Mouse (Mus musculus): ENCODE data around the gene Smad1. TPM values are rescaled to one million over a fixed set of nuclear protein-coding genes. Genes with fewer than 3 reads are reported as not detected.

The Smad1 gene
- total RNA-seq, 4 experiments from 2014 or later = 31.1 to 36.5 (median 32.2) TPM

- DNase-seq (ENCODE audit: low spot score in 2 of 2) = no peak
Observed at GRCm38 (mm10) chr8:79360302-79360701, 39.0 kb downstream of the Smad1 start.

- DNase-seq (ENCODE audit: low spot score in 2 of 2) = no peak
Observed at GRCm38 (mm10) chr8:79355721-79356434, 43.4 kb downstream of the Smad1 start.

GRCm38 (mm10) chr8:79354009-79354408, 45.3 kb downstream of the Smad1 start:
- no peak for DNase-seq (ENCODE audit: low spot score in 2 of 2)

- DNase-seq (ENCODE audit: low spot score in 2 of 2) = no peak
Observed at GRCm38 (mm10) chr8:79351916-79352315, 47.4 kb downstream of the Smad1 start.

- DNase-seq (ENCODE audit: low spot score in 2 of 2) = no peak
Observed at GRCm38 (mm10) chr8:79350805-79351204, 48.5 kb downstream of the Smad1 start.

- DNase-seq (ENCODE audit: low spot score in 2 of 2) = peak in 1 of 2 experiments; percentile 83
Observed at GRCm38 (mm10) chr8:79350094-79350593, 49.2 kb downstream of the Smad1 start.

- DNase-seq (ENCODE audit: low spot score in 2 of 2) = no peak
Observed at GRCm38 (mm10) chr8:79346414-79346813, 52.9 kb downstream of the Smad1 start.

- no peak for DNase-seq (ENCODE audit: low spot score in 2 of 2)
Observed at GRCm38 (mm10) chr8:79345856-79346255, 53.5 kb downstream of the Smad1 start.

- no peak for DNase-seq (ENCODE audit: low spot score in 2 of 2)
Observed at GRCm38 (mm10) chr8:79341236-79341635, 58.1 kb downstream of the Smad1 start.

- DNase-seq (ENCODE audit: low spot score in 2 of 2) = no peak
Observed at GRCm38 (mm10) chr8:79339555-79339954, 59.8 kb downstream of the Smad1 start.

- DNase-seq (ENCODE audit: low spot score in 2 of 2) = no peak
Observed at GRCm38 (mm10) chr8:79338619-79339018, 60.7 kb downstream of the Smad1 start.

- no peak for DNase-seq (ENCODE audit: low spot score in 2 of 2)
Observed at GRCm38 (mm10) chr8:79332109-79332900, 67.0 kb downstream of the Smad1 start.

- DNase-seq (ENCODE audit: low spot score in 2 of 2) = no peak
Observed at GRCm38 (mm10) chr8:79331571-79331970, 67.7 kb downstream of the Smad1 start.

- no peak for DNase-seq (ENCODE audit: low spot score in 2 of 2)
Observed at GRCm38 (mm10) chr8:79331017-79331416, 68.3 kb downstream of the Smad1 start.

GRCm38 (mm10) chr8:79329735-79330134, 69.6 kb downstream of the Smad1 start:
- DNase-seq (ENCODE audit: low spot score in 2 of 2) = no peak

- no peak for DNase-seq (ENCODE audit: low spot score in 2 of 2)
Observed at GRCm38 (mm10) chr8:79329182-79329581, 70.1 kb downstream of the Smad1 start.

GRCm38 (mm10) chr8:79325510-79325909, 73.8 kb downstream of the Smad1 start:
- DNase-seq (ENCODE audit: low spot score in 2 of 2) = no peak

GRCm38 (mm10) chr8:79324928-79325327, 74.4 kb downstream of the Smad1 start:
- no peak for DNase-seq (ENCODE audit: low spot score in 2 of 2)

GRCm38 (mm10) chr8:79324036-79324435, 75.3 kb downstream of the Smad1 start:
- DNase-seq (ENCODE audit: low spot score in 2 of 2) = no peak

- DNase-seq (ENCODE audit: low spot score in 2 of 2) = no peak
Observed at GRCm38 (mm10) chr8:79323121-79323520, 76.2 kb downstream of the Smad1 start.

GRCm38 (mm10) chr8:79310801-79311200, 88.5 kb downstream of the Smad1 start:
- DNase-seq (ENCODE audit: low spot score in 2 of 2) = no peak

- DNase-seq (ENCODE audit: low spot score in 2 of 2) = no peak
Observed at GRCm38 (mm10) chr8:79305941-79306340, 93.4 kb downstream of the Smad1 start.

GRCm38 (mm10) chr8:79301548-79301947, 97.8 kb downstream of the Smad1 start:
- no peak for DNase-seq (ENCODE audit: low spot score in 2 of 2)

Measured in left cerebral cortex, adult 8-10 months (tissue).